ENCODE assay signal across 14 mouse cellular contexts in genomic region chr7:136581896-136582295, GRCm38 (mm10).
DNase-seq lines count a peak whose midpoint lies in the region; ATAC-seq lines count a peak whose summit lies in the region.
"Had no signal": no experiment of that assay in that cellular context is flagged by ENCODE, and none has a peak within 500 bp of the region (broad histone marks: within the 10 kb centered on the region; RNA-seq: fewer than 3 reads in every experiment).

No protein-coding gene starts in this region.

- 22% methylated on average over 12 of the region's 12 CpGs for WGBS in kidney, embryonic 16.5 days
- 12% methylated on average over 12 of the region's 12 CpGs for WGBS in limb, embryonic 11.5 days
- WGBS in neural tube, embryonic 15.5 days, result 20% methylated on average over 12 of the region's 12 CpGs
- 56% methylated on average over 12 of the region's 12 CpGs for WGBS in hindbrain, embryonic 11.5 days

- H3K27ac ChIP-seq in kidney, embryonic 16.5 days (ENCODE audit: low read length), result no peak overlapping the region
- H3K27ac ChIP-seq in limb, embryonic 11.5 days (replicated peaks; ENCODE audit: low read depth, low read length), result no peak overlapping the region
- H3K27ac ChIP-seq in neural tube, embryonic 15.5 days (replicated peaks), result no peak overlapping the region
- H3K27ac ChIP-seq in hindbrain, embryonic 11.5 days (ENCODE audit: low read depth, low read length), result no peak overlapping the region
- H3K27ac ChIP-seq: embryonic facial prominence, embryonic 15.5 days; liver, embryonic 13.5 days had no signal

- H3K9ac ChIP-seq in kidney, embryonic 16.5 days (replicated peaks; ENCODE audit: low read length), result no peak overlapping the region
- H3K9ac ChIP-seq in limb, embryonic 11.5 days (ENCODE audit: low read length), result no peak overlapping the region
- H3K9ac ChIP-seq in neural tube, embryonic 15.5 days (replicated peaks), result no peak overlapping the region
- H3K9ac ChIP-seq in hindbrain, embryonic 11.5 days (ENCODE audit: low read depth, low read length), result no peak overlapping the region
- H3K9ac ChIP-seq: embryonic facial prominence, embryonic 15.5 days; forebrain, postnatal 0 days; liver, embryonic 13.5 days had no signal

- H3K36me3 ChIP-seq in kidney, embryonic 16.5 days (ENCODE audit: insufficient read depth, low read length), result no peaks in the 10 kb centered on the region
- no peaks in the 10 kb centered on the region for H3K36me3 ChIP-seq in limb, embryonic 11.5 days (ENCODE audit: control insufficient read depth, insufficient read depth, low read length)
- no peaks in the 10 kb centered on the region for H3K36me3 ChIP-seq in neural tube, embryonic 15.5 days
- H3K36me3 ChIP-seq in hindbrain, embryonic 11.5 days (ENCODE audit: control insufficient read depth, insufficient read depth, low read length), result no peaks in the 10 kb centered on the region
- H3K36me3 ChIP-seq: embryonic facial prominence, embryonic 15.5 days; liver, embryonic 13.5 days had no signal

- H3K4me2 ChIP-seq in kidney, embryonic 16.5 days (replicated peaks; ENCODE audit: low read depth, low read length), result no peak overlapping the region; the same call in 1 of the 2 replicates
- H3K4me2 ChIP-seq in limb, embryonic 11.5 days (ENCODE audit: low read depth, severe bottlenecking), result no peak overlapping the region
- no peak overlapping the region for H3K4me2 ChIP-seq in neural tube, embryonic 15.5 days
- no peak overlapping the region for H3K4me2 ChIP-seq in hindbrain, embryonic 11.5 days (replicated peaks; ENCODE audit: low read depth, low read length)
- H3K4me2 ChIP-seq: embryonic facial prominence, embryonic 15.5 days; liver, embryonic 13.5 days had no signal

- DNase-seq in kidney, postnatal 36 days, result no peak
- peak; percentile 8 for DNase-seq in right cerebral cortex, adult 18-20 months
- no peak for DNase-seq in right cerebral cortex, postnatal 4 days
- DNase-seq in limb, embryonic 11.5 days (ENCODE audit: low spot score), result peak; percentile 51
- no peak for DNase-seq in heart, adult 18-20 months
- no peak for DNase-seq in hindbrain, embryonic 11.5 days (ENCODE audit: low spot score)
- DNase-seq: cerebellum, adult 9-11 months; forebrain, postnatal 0 days; gastrocnemius, postnatal 14 days; liver, embryonic 13.5 days; thymus, adult 18-20 months had no signal

- H3K4me3 ChIP-seq in kidney, embryonic 16.5 days (ENCODE audit: low read length), result no peak overlapping the region
- H3K4me3 ChIP-seq in limb, embryonic 11.5 days (ENCODE audit: low read depth, low read length), result no peak overlapping the region
- no peak overlapping the region for H3K4me3 ChIP-seq in neural tube, embryonic 15.5 days (replicated peaks)
- H3K4me3 ChIP-seq in hindbrain, embryonic 11.5 days (ENCODE audit: low read depth, low read length), result no peak overlapping the region
- H3K4me3 ChIP-seq: embryonic facial prominence, embryonic 15.5 days; liver, embryonic 13.5 days had no signal

- H3K4me1 ChIP-seq in kidney, embryonic 16.5 days (ENCODE audit: insufficient read depth, low read length), result peaks cover 17% of the 10 kb centered on the region
- peaks cover 12% of the 10 kb centered on the region for H3K4me1 ChIP-seq in limb, embryonic 11.5 days (ENCODE audit: control insufficient read depth, insufficient read depth, low read length)
- peaks cover 34% of the 10 kb centered on the region for H3K4me1 ChIP-seq in neural tube, embryonic 15.5 days
- 0 out of 2 replicates have a peak, but pooled peaks cover 2% of the 10 kb centered on the region for H3K4me1 ChIP-seq in hindbrain, embryonic 11.5 days (replicated peaks; ENCODE audit: control insufficient read depth, insufficient read depth, low read length)
- H3K4me1 ChIP-seq: embryonic facial prominence, embryonic 15.5 days; liver, embryonic 13.5 days had no signal

- peak; percentile 76 for ATAC-seq in kidney, embryonic 16.5 days (ENCODE audit: low FRiP score, low TSS enrichment)
- ATAC-seq in limb, embryonic 11.5 days (ENCODE audit: insufficient number of reproducible peaks, low FRiP score, low TSS enrichment, low read depth), result no peak
- ATAC-seq in neural tube, embryonic 15.5 days (ENCODE audit: low FRiP score), result peak; percentile 55
- ATAC-seq in hindbrain, embryonic 11.5 days (ENCODE audit: low FRiP score), result no peak
- ATAC-seq: forebrain, postnatal 0 days had no signal

- peaks cover 31% of the 10 kb centered on the region for H3K27me3 ChIP-seq in kidney, embryonic 16.5 days (ENCODE audit: insufficient read depth, low read length)
- H3K27me3 ChIP-seq in limb, embryonic 11.5 days (ENCODE audit: control insufficient read depth, insufficient read depth, low read length), result no peaks in the 10 kb centered on the region; the same call in 1 of the 2 replicates
- no peaks in the 10 kb centered on the region; the same call in 1 of the 2 replicates for H3K27me3 ChIP-seq in neural tube, embryonic 15.5 days (replicated peaks)
- 0 out of 2 replicates have a peak, but pooled peaks cover 4% of the 10 kb centered on the region for H3K27me3 ChIP-seq in hindbrain, embryonic 11.5 days (ENCODE audit: control insufficient read depth, insufficient read depth, low read length)

- peaks cover 7% of the 10 kb centered on the region for H3K9me3 ChIP-seq in kidney, embryonic 16.5 days (ENCODE audit: low read length)
- H3K9me3 ChIP-seq in limb, embryonic 11.5 days (ENCODE audit: control insufficient read depth, low read length), result no peaks in the 10 kb centered on the region
- H3K9me3 ChIP-seq in neural tube, embryonic 15.5 days (replicated peaks), result no peaks in the 10 kb centered on the region
- H3K9me3 ChIP-seq in hindbrain, embryonic 11.5 days (ENCODE audit: control insufficient read depth, low read length), result no peaks in the 10 kb centered on the region
- H3K9me3 ChIP-seq: embryonic facial prominence, embryonic 15.5 days had no signal

Comparison
In these comparisons a context has a peak if more than half of its experiments do, and no peak if none do; other contexts are left out.
1. DNase-seq: peak in right cerebral cortex, adult 18-20 months (single experiment) and limb, embryonic 11.5 days (single experiment); none in kidney, postnatal 36 days (0 of 2), right cerebral cortex, postnatal 4 days (single experiment), heart, adult 18-20 months (0 of 2) and hindbrain, embryonic 11.5 days (single experiment).
2. ATAC-seq: peak in kidney, embryonic 16.5 days (single experiment) and neural tube, embryonic 15.5 days (single experiment); none in limb, embryonic 11.5 days (single experiment) and hindbrain, embryonic 11.5 days (single experiment).